Mouse (Mus musculus) hindbrain, embryonic 14.5 days (tissue): Measurements from ENCODE around the gene Tmem265. TPM values are rescaled to one million over a fixed set of nuclear protein-coding genes. Genes with fewer than 3 reads are reported as not detected.

ENCODE experiments used
- ATAC-seq: fragments of 200-750 bp; cut with Nextera tagmentation; 2 replicates; pipeline ENCODE4 v1.8.0; 2017; ENCODE audit warnings: moderate number of reproducible peaks, mild to moderate bottlenecking, moderate TSS enrichment, moderate library complexity; ENCODE audit not compliant: low FRiP score
- DNase-seq: peaks from one replicate; pipeline ENCODE4 v3.0.0-alpha.2; 2015; ENCODE audit warnings: low spot score
- H3K27ac ChIP-seq: fragments of 300-500 bp; sonication (generic); 2 replicates; pipeline ENCODE4 v1.5.1; 2014; ENCODE audit warnings: mild to moderate bottlenecking, moderate library complexity
- H3K27me3 ChIP-seq: fragments of 300-500 bp; sonication (generic); 2 replicates; pipeline ENCODE4 v1.6.1; 2014; ENCODE audit warnings: mild to moderate bottlenecking, low read length, mixed read lengths; ENCODE audit not compliant: control insufficient read depth, insufficient read depth
- H3K36me3 ChIP-seq: fragments of 300-500 bp; sonication (generic); replicated peaks from 2 replicates; pipeline ENCODE4 v1.6.1; 2014; ENCODE audit not compliant: control insufficient read depth, insufficient read depth
- H3K4me1 ChIP-seq: fragments of 300-500 bp; sonication (generic); replicated peaks from 2 replicates; pipeline ENCODE4 v1.6.1; 2014; ENCODE audit warnings: antibody characterized with exemption, low read length, mixed read lengths; ENCODE audit not compliant: control insufficient read depth, insufficient read depth
- H3K4me2 ChIP-seq: fragments of 300-500 bp; sonication (generic); replicated peaks from 2 replicates; pipeline ENCODE4 v1.6.1; 2014; ENCODE audit warnings: mild to moderate bottlenecking, moderate library complexity
- H3K4me3 ChIP-seq: fragments of 300-500 bp; sonication (generic); replicated peaks from 2 replicates; pipeline ENCODE4 v1.5.1; 2014; ENCODE audit warnings: mild to moderate bottlenecking, low read length
- H3K9ac ChIP-seq: fragments of 300-500 bp; sonication (generic); 2 replicates; pipeline ENCODE4 v1.6.1; 2014
- H3K9me3 ChIP-seq: fragments of 300-500 bp; sonication (generic); 2 replicates; pipeline ENCODE4 v1.6.1; 2016; ENCODE audit warnings: low read length; ENCODE audit not compliant: control insufficient read depth
- WGBS: fragments of 180-500 bp; shearing (Covaris S2); extraction: QIAGEN DNeasy Blood & Tissue Kit; methylation state at CpG from one replicate; pipeline ENCODE4 v1.1.7; 2014; 5-methylcytosine and 5-hydroxymethylcytosine counted together
- polyA plus RNA-seq: library from polyadenylated mRNA; unstranded; fragments of >200 nt; fragmentation: Nextera tagmentation; extraction: Ambion mirVana; gene quantifications from 2 replicates; pipeline ENCODE4 v1.2.1, GENCODE M21; 2014

Gene Tmem265
- polyA plus RNA-seq, 1 experiment from 2014 or later, result 10.3 TPM

GRCm38 (mm10) chr7:127614891-127615843 is 54.0 kb downstream of the Tmem265 start, which contains the start of gene Zfp629:
TSS of gene Zfp629 (minus strand) at chr7:127615797.
- Histone ChIP-seq H3K4me3 (peak within 1 kb of the TSS; percentile 86), H3K27ac (peak within 1 kb of the TSS; percentile 89), H3K9ac (peak within 1 kb of the TSS; percentile 91), H3K4me2 (peak within 1 kb of the TSS; percentile 83), H3K27me3 (no peaks in the 10 kb centered on the region), H3K36me3 (peaks cover 28% of the 10 kb centered on the region), H3K9me3 (no peaks in the 10 kb centered on the region), H3K4me1 (peaks cover 21% of the 10 kb centered on the region)
- under 1% methylated on average over 49 of the region's 50 CpGs for WGBS
- ATAC-seq (peak; percentile 92), DNase-seq (peak; percentile 93)

- WGBS, result 39% methylated on average over 1 of the region's 1 CpGs
- Histone ChIP-seq H3K4me2 (peak overlapping the region; percentile 83), H3K9me3 (no peaks in the 10 kb centered on the region), H3K4me1 (peaks cover 21% of the 10 kb centered on the region), H3K27ac (no peak overlapping the region), H3K27me3 (no peaks in the 10 kb centered on the region), H3K4me3 (peak overlapping the region; percentile 13), H3K36me3 (peaks cover 16% of the 10 kb centered on the region), H3K9ac (peak overlapping the region; percentile 91)
- ATAC-seq (no peak), DNase-seq (no peak)
Observed at GRCm38 (mm10) chr7:127616336-127616735, 55.1 kb downstream of the Tmem265 start.

Other genes with a start within 250 kb of the Tmem265 start
- 4.8 and 6.1 TPM in 2 replicates for gene Zfp768, start 215.8 kb upstream of the Tmem265 start, polyA plus RNA-seq
- gene Zfp747, start 185.3 kb upstream of the Tmem265 start, polyA plus RNA-seq, result 8.2 and 8.5 TPM in 2 replicates
- gene 9130019O22Rik, start 174.2 kb upstream of the Tmem265 start, polyA plus RNA-seq, result 4.5 and 5.7 TPM in 2 replicates
- gene E430018J23Rik, start 167.8 kb upstream of the Tmem265 start, polyA plus RNA-seq, result 6.1 and 6.4 TPM in 2 replicates
- 4.2 and 5.3 TPM in 2 replicates for gene Zfp764, start 154.6 kb upstream of the Tmem265 start, polyA plus RNA-seq
- gene Zfp688, start 139.3 kb upstream of the Tmem265 start, polyA plus RNA-seq, result 25.6 and 31.6 TPM in 2 replicates
- 12.9 and 14.0 TPM in 2 replicates for gene Zfp689, start 112.2 kb upstream of the Tmem265 start, polyA plus RNA-seq
- 36.1 and 37.5 TPM in 2 replicates for gene Prr14, start 101.8 kb upstream of the Tmem265 start, polyA plus RNA-seq
- gene Fbrs, start 82.2 kb upstream of the Tmem265 start, polyA plus RNA-seq, result 13.6 and 15.3 TPM in 2 replicates
- 62.1 and 67.3 TPM in 2 replicates for gene Srcap, start 49.4 kb upstream of the Tmem265 start, polyA plus RNA-seq
- 15.6 TPM in 2 replicates for gene Gm42715, start 41.8 kb upstream of the Tmem265 start, polyA plus RNA-seq
- gene Phkg2, start 11.9 kb downstream of the Tmem265 start, polyA plus RNA-seq, result 53.5 and 64.3 TPM in 2 replicates
- 9.2 and 9.8 TPM in 2 replicates for gene Ccdc189, start 27.2 kb downstream of the Tmem265 start, polyA plus RNA-seq
- gene Rnf40, start 27.4 kb downstream of the Tmem265 start, polyA plus RNA-seq, result 37.4 and 40.6 TPM in 2 replicates
- gene Zfp629, start 54.4 kb downstream of the Tmem265 start, polyA plus RNA-seq, result 22.2 and 22.9 TPM in 2 replicates
- gene Bcl7c, start 147.5 kb downstream of the Tmem265 start, polyA plus RNA-seq, result 50.2 and 57.4 TPM in 2 replicates
- 3.1 and 4.2 TPM in 2 replicates for gene Ctf1, start 151.3 kb downstream of the Tmem265 start, polyA plus RNA-seq
- gene Ctf2, start 170.8 kb downstream of the Tmem265 start, polyA plus RNA-seq, result 0.25 TPM in 1 of 2 replicates, not detected in the other
- gene Fbxl19, start 183.2 kb downstream of the Tmem265 start, polyA plus RNA-seq, result 5.6 and 6.9 TPM in 2 replicates
- 4.8 and 7.3 TPM in 2 replicates for gene Orai3, start 208.4 kb downstream of the Tmem265 start, polyA plus RNA-seq
- 18.7 and 19.1 TPM in 2 replicates for gene Setd1a, start 215.3 kb downstream of the Tmem265 start, polyA plus RNA-seq
- gene Gm49388, start 224.2 kb downstream of the Tmem265 start, polyA plus RNA-seq, result not detected in 2 replicates
- gene Hsd3b7, start 239.2 kb downstream of the Tmem265 start, polyA plus RNA-seq, result 10.6 and 11.0 TPM in 2 replicates